Mouse (Mus musculus) heart, embryonic 16.5 days (tissue): ENCODE results near the gene Pde7b. TPM values are rescaled to one million over a fixed set of nuclear protein-coding genes. Genes with fewer than 3 reads are reported as not detected.
A peak's percentile ranks its signal among the peaks of the same experiment; 100 is the strongest.

Experiments
- ATAC-seq: fragments of 200-750 bp; cut with Nextera tagmentation; replicated peaks from 2 replicates; pipeline ENCODE4 v1.8.0; 2017; ENCODE audit warnings: moderate number of reproducible peaks; ENCODE audit not compliant: insufficient read depth, low FRiP score; ENCODE audit errors: extremely low read depth
- H3K27ac ChIP-seq: fragments of 300-500 bp; sonication (generic); 2 replicates; pipeline ENCODE4 v1.5.1; 2014; ENCODE audit warnings: mild to moderate bottlenecking, low read length, control low read depth, moderate library complexity
- H3K27me3 ChIP-seq: fragments of 300-500 bp; sonication (generic); 2 replicates; pipeline ENCODE4 v1.6.1; 2014; ENCODE audit warnings: low read length, mixed read lengths; ENCODE audit not compliant: control insufficient read depth, insufficient read depth
- H3K36me3 ChIP-seq: fragments of 300-500 bp; sonication (generic); 2 replicates; pipeline ENCODE4 v1.6.1; 2014; ENCODE audit not compliant: control insufficient read depth, insufficient read depth
- H3K4me1 ChIP-seq: fragments of 300-500 bp; sonication (generic); 2 replicates; pipeline ENCODE4 v1.6.1; 2014; ENCODE audit warnings: low read length, mixed read lengths; ENCODE audit not compliant: control insufficient read depth, insufficient read depth
- H3K4me2 ChIP-seq: fragments of 300-500 bp; sonication (generic); 2 replicates; pipeline ENCODE4 v1.6.1; 2014; ENCODE audit warnings: low read depth, mild to moderate bottlenecking, control low read depth, low read length
- H3K4me3 ChIP-seq: fragments of 300-500 bp; sonication (generic); 2 replicates; pipeline ENCODE4 v1.5.1; 2014; ENCODE audit warnings: mild to moderate bottlenecking, control low read depth, low read length
- H3K9ac ChIP-seq: fragments of 300-500 bp; sonication (generic); 2 replicates; pipeline ENCODE4 v1.6.1; 2014; ENCODE audit warnings: low read length, control low read depth
- H3K9me3 ChIP-seq: fragments of 300-500 bp; sonication (generic); replicated peaks from 2 replicates; pipeline ENCODE4 v1.6.1; 2016; ENCODE audit warnings: low read length; ENCODE audit not compliant: control insufficient read depth
- WGBS: fragments of 180-500 bp; shearing (Covaris S2); extraction: QIAGEN DNeasy Blood & Tissue Kit; methylation state at CpG from one replicate; pipeline ENCODE4 v1.1.7; 2014; 5-methylcytosine and 5-hydroxymethylcytosine counted together
- polyA plus RNA-seq: library from polyadenylated mRNA; unstranded; fragments of >200 nt; fragmentation: Nextera tagmentation; extraction: Ambion mirVana; gene quantifications from 2 replicates; pipeline ENCODE4 v1.2.1, GENCODE M21; 2015

Gene Pde7b
- 4.0 and 4.9 TPM in 2 replicates for polyA plus RNA-seq

- WGBS, result 5% methylated on average over 17 of the region's 17 CpGs
- no peaks in the 10 kb centered on the region for H3K9me3 ChIP-seq
These were observed at the start of gene Pde7b for GRCm38 (mm10) chr10:20724906-20725305. Gene Pde7b, minus strand, starts transcription at chr10:20725078.

GRCm38 (mm10) chr10:20772056-20772455, 47.2 kb upstream of the Pde7b start:
- Histone ChIP-seq H3K4me3 (no peak overlapping the region), H3K36me3 (no peaks in the 10 kb centered on the region), H3K9ac (no peak overlapping the region), H3K27ac (no peak overlapping the region), H3K4me2 (no peak overlapping the region), H3K27me3 (no peaks in the 10 kb centered on the region), H3K9me3 (no peaks in the 10 kb centered on the region), H3K4me1 (peaks cover 2% of the 10 kb centered on the region; the same call in 1 of the 2 replicates)
- no peak for ATAC-seq
- 74% methylated on average over 4 of the region's 4 CpGs for WGBS

More at GRCm38 (mm10) chr10:20724906-20725305, at the start of gene Pde7b:
- H3K9ac ChIP-seq, result peak within 1 kb of the TSS; percentile 69
- peak within 1 kb of the TSS; percentile 65 for H3K4me2 ChIP-seq
- H3K27ac ChIP-seq, result peak within 1 kb of the TSS; percentile 51
- peak within 1 kb of the TSS; percentile 53 for H3K4me3 ChIP-seq
- no peaks in the 10 kb centered on the region for H3K36me3 ChIP-seq
- no peaks in the 10 kb centered on the region for H3K27me3 ChIP-seq
- peak; percentile 82 for ATAC-seq
- H3K4me1 ChIP-seq, result peaks cover 17% of the 10 kb centered on the region

- ATAC-seq, result no peak
- Histone ChIP-seq H3K4me2 (no peak overlapping the region), H3K27ac (no peak overlapping the region)
These were observed 45.6 kb upstream of the Pde7b start for GRCm38 (mm10) chr10:20770418-20770888.

GRCm38 (mm10) chr10:20769557-20770417, 44.9 kb upstream of the Pde7b start:
- no peak for ATAC-seq
- Histone ChIP-seq H3K4me1 (no peaks in the 10 kb centered on the region), H3K27me3 (no peaks in the 10 kb centered on the region), H3K9ac (no peak overlapping the region), H3K4me2 (no peak overlapping the region), H3K4me3 (no peak overlapping the region), H3K27ac (no peak overlapping the region), H3K36me3 (no peaks in the 10 kb centered on the region), H3K9me3 (no peaks in the 10 kb centered on the region)
- WGBS, result 80% methylated on average over 7 of the region's 7 CpGs

More at GRCm38 (mm10) chr10:20770418-20770888, 45.6 kb upstream of the Pde7b start:
- WGBS, result 82% methylated on average over 2 of the region's 2 CpGs
- no peak overlapping the region for H3K9ac ChIP-seq
- H3K9me3 ChIP-seq, result no peaks in the 10 kb centered on the region
- H3K4me1 ChIP-seq, result no peaks in the 10 kb centered on the region
- no peaks in the 10 kb centered on the region for H3K36me3 ChIP-seq
- H3K27me3 ChIP-seq, result no peaks in the 10 kb centered on the region
- H3K4me3 ChIP-seq, result no peak overlapping the region

- no peak for ATAC-seq
- H3K4me1 ChIP-seq, result no peaks in the 10 kb centered on the region
- no peak overlapping the region for H3K4me3 ChIP-seq
- no peaks in the 10 kb centered on the region for H3K27me3 ChIP-seq
- H3K27ac ChIP-seq, result no peak overlapping the region
- no peak overlapping the region for H3K9ac ChIP-seq
- H3K36me3 ChIP-seq, result no peaks in the 10 kb centered on the region
- no peaks in the 10 kb centered on the region for H3K9me3 ChIP-seq
- no peak overlapping the region for H3K4me2 ChIP-seq
- WGBS, result 67% methylated on average over 3 of the region's 3 CpGs
These were observed 39.5 kb upstream of the Pde7b start for GRCm38 (mm10) chr10:20764352-20764751.

GRCm38 (mm10) chr10:20758939-20759338, 34.1 kb upstream of the Pde7b start:
- no peak for ATAC-seq
- 61% methylated on average over 1 of the region's 1 CpGs for WGBS
- Histone ChIP-seq H3K9ac (no peak overlapping the region), H3K4me2 (no peak overlapping the region), H3K4me1 (no peaks in the 10 kb centered on the region), H3K36me3 (no peaks in the 10 kb centered on the region), H3K27ac (no peak overlapping the region), H3K9me3 (no peaks in the 10 kb centered on the region), H3K4me3 (no peak overlapping the region), H3K27me3 (no peaks in the 10 kb centered on the region)

GRCm38 (mm10) chr10:20758259-20758658, 33.4 kb upstream of the Pde7b start:
- no peak overlapping the region for H3K4me3 ChIP-seq
- no peak overlapping the region for H3K4me2 ChIP-seq
- H3K27me3 ChIP-seq, result no peaks in the 10 kb centered on the region
- H3K4me1 ChIP-seq, result no peaks in the 10 kb centered on the region
- 67% methylated on average over 6 of the region's 6 CpGs for WGBS
- no peak overlapping the region for H3K27ac ChIP-seq
- no peak overlapping the region for H3K9ac ChIP-seq
- H3K9me3 ChIP-seq, result no peaks in the 10 kb centered on the region
- H3K36me3 ChIP-seq, result no peaks in the 10 kb centered on the region
- no peak for ATAC-seq

GRCm38 (mm10) chr10:20756219-20756618, 31.3 kb upstream of the Pde7b start:
- no peaks in the 10 kb centered on the region for H3K27me3 ChIP-seq
- H3K9ac ChIP-seq, result no peak overlapping the region
- no peak overlapping the region for H3K4me2 ChIP-seq
- H3K4me3 ChIP-seq, result no peak overlapping the region
- ATAC-seq, result no peak
- H3K36me3 ChIP-seq, result no peaks in the 10 kb centered on the region
- no peaks in the 10 kb centered on the region for H3K4me1 ChIP-seq
- H3K27ac ChIP-seq, result no peak overlapping the region
- 82% methylated on average over 5 of the region's 5 CpGs for WGBS
- no peaks in the 10 kb centered on the region for H3K9me3 ChIP-seq

GRCm38 (mm10) chr10:20752883-20753282, 28.0 kb upstream of the Pde7b start:
- no peaks in the 10 kb centered on the region for H3K4me1 ChIP-seq
- H3K27ac ChIP-seq, result no peak overlapping the region
- H3K36me3 ChIP-seq, result no peaks in the 10 kb centered on the region
- no peak for ATAC-seq
- H3K9me3 ChIP-seq, result no peaks in the 10 kb centered on the region
- no peak overlapping the region for H3K4me2 ChIP-seq
- no peak overlapping the region for H3K4me3 ChIP-seq
- no peak overlapping the region for H3K9ac ChIP-seq
- WGBS, result 96% methylated on average over 1 of the region's 1 CpGs
- no peaks in the 10 kb centered on the region for H3K27me3 ChIP-seq
